Mouse (Mus musculus): ENCODE data around the gene Ddit4.

Ddit4 gene

GRCm38 (mm10) chr10:59948363-59949254 is 3.0 kb downstream of the Ddit4 start:
- DNase-seq = no peak

DNA sequence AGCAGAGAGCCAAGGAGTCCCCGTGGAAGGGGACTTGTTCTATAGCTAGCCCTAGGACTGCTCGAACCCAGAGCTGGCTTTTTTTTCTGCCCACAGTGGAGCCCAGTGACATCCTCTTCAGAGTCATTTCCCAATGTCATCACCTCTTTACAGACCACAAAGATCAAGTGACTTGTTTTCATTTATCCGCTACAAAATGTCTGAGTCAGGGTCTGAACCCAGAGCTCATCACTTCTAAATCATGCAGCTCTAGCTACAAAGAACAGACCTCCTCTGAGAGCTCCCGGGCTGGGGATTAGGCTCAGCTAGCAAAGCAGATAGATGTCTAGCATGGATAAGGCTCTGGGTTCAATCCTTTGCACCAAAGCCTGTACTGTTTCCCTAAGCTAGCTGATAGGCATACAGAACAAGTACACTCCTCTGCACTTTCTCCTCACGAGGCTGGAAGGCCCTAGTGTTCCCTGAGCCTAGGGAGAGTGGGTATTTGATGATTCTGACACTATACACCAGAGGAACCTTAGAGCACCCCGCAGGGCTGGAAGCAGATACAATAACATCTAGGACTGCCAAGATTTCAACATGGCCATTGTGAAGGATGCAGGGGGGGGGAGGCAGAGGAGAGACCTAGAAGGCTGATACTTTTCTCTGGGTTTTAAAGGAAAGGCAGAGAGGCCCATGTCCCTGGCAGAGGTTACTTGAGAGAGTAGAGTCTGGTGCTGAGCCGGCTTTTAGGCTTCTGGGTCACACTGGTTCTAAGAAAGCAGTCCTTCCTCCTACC is 4.1 kb downstream of the Ddit4 start:
- DNase-seq = no peak

- no peak for DNase-seq
Measured at GRCm38 (mm10) chr10:59946362-59946761, 5.3 kb downstream of the Ddit4 start.

- no peak for DNase-seq
Measured at GRCm38 (mm10) chr10:59945416-59945815, 6.2 kb downstream of the Ddit4 start.

DNA sequence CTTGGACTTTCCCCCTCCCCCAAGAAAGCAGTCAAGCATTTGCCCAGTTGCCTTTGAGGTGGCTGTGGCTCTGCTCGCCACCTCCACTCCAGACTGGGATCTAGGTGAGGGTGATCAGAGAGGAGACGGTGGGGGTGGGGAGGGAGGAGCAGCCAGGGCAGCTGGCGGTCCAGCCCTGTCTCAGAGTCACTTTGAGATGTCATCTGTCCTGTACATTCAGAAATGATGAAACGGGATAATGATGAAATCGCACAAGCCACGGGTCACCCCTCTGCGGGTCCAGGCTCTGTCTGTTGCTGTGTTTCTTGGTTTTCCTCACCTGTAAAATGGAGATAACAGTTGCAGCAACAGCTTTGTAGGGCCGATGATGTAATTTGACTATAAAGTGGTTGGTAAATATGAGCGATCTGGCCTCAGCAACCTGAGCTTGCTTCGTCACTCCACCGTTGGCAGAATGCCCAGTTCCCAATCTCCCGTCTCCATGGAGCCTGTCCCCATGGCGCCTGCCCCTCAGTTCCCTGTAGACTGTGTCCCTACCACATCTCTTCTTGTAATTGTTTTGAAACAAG is 8.1 kb downstream of the Ddit4 start:
- no peak for DNase-seq

- DNase-seq = no peak
Measured at GRCm38 (mm10) chr10:59942847-59943420, 8.7 kb downstream of the Ddit4 start.

DNA sequence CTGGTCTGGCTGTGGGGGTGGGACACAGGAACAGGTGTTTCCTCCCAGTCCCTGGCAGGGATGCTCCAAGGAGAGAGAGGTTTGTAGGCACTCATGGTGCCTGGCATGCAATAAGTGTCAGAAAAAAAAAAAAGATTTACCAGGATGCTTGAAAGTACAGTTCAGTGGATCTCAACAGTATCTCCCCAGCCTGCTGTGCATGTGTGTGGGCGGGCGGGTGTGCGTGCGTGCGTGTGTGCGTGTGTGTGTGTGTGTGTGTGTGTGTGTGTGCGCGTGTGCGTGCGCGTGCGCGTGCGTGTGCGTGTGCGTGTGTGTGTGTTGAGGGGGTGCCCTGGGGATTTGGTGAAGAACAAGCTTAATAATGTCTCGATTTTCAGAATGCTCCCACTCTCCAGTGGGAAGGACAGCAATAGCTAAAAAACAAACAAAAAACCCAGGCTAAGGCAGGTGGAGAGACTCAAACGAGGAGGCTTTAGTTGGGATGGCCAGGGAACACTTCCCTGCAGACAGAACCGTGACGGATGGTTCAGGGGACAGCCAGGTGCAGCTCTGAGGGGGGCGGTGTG is 9.3 kb downstream of the Ddit4 start:
- no peak for DNase-seq

DNA sequence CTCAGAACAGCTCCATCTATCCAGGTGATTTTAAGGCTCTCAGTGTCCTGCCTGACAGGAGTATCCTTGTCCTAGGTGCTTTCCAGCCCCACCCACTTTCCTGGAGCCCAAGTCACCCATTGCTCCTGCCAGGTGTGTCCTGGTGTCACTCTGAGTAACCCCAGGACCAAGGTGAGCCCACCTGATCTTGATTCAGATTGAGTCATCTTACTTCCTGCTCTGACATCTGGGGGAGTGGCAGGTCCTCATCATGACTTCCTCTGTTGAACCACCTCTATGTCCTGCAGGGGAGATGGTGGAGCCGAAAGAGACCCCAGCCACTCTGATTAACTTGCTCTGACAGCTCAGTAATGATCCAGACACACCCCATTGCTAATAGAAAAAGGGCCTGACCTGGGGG is 12.6 kb downstream of the Ddit4 start:
- no peak for DNase-seq

DNA sequence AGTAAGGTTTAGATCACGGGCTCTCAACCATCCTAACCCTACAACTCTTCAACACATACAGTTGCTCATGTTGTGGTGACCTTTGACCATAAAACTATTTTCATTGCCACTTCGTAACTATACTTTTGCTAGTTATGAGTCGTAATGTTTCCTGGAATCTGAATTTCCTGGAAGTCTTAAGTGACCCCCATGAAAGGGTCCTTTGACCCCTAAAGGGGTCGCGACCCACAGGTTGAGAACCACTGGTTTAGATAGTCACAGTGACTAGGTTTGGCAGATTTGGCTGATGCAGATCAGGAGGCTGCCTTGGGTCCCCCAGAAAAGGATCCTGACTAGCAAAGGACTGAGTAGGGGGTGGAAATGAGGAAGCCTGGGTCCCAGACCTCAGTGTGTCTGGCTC is 13.0 kb downstream of the Ddit4 start:
- no peak for DNase-seq

DNA sequence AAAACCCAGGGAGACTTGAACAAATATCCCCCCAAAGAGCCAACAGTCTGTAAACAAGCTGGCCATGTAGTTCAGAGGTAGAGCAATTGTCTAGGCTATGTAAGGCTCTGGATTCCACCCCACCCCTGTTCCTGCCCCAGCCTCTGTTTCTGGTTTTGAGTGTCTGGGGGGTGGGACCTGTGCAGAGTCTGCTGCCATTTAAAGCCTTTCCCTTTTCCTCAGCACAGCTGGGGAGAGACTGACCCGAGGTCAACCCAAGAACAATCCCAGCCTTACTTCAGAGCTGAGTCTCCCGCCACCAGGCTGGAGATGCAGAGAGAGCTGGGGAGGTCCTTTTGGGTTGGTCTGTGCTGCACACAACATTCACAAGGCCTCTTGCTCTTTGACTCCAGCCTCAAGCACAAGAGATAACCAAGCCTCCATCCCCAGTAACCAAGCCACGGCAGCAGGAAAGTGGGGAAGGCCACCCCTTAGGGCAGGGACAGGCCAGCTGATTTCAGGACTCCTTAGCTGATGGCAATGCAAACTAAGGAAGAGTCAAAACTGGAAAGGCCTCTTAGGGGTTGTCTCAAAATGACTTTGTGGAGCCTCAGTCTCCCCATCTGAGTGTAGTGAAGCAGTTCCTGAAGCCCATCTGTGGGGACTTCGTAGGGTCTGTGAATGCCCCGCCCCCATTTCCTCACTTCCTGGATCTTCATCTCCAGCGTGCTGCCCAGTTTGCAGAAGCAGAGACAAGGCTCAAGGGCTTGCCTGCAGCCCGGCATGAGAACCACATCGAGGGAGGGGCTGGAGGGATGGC is 15.4 kb downstream of the Ddit4 start:
- peak in 1 of 2 experiments; percentile 34 for DNase-seq

- no peak for DNase-seq
Measured at GRCm38 (mm10) chr10:59934039-59934438, 17.6 kb downstream of the Ddit4 start.

DNA sequence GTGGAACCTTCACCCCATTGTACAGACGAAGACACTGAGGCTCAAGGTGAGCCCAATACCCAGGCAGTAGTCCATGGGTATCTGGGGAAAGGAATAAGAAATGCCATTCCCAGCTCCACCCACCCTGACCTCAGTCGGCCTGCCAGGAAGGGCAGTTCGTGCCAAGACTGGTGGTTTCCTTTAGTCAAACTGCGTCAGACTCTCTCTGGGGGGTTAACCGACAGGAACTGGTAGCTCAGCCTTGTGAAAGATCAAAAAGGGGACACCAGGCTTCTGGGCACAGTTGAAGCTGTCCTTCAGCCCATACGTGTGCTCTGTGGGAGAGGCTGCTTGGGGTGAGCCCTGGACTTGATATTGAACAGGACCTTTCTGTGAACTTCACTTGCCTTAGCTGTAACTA is 19.1 kb downstream of the Ddit4 start:
- DNase-seq = peak in 1 of 2 experiments; percentile 38

- no peak for DNase-seq
Measured at GRCm38 (mm10) chr10:59930996-59931395, 20.6 kb downstream of the Ddit4 start.

DNA sequence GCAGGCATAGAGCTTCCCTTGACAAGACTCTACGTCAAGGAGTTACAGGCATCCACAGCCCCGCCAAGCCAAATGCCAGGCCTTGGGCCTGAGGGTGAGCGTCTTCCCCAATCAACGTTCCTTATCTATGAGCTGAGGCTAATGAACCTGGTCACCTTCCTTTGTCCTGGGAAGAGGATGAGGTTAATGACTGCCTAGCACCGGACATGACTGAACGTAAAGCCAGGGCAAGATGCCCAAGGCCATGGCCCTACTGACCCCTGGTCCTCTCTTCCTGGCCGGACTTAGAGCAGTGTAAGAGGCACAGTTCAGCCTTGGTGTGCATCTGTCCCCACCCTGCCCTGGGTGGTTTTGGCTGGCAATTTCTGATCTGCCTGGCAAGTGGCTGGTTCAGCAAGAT is 22.4 kb downstream of the Ddit4 start:
- DNase-seq = no peak

DNA sequence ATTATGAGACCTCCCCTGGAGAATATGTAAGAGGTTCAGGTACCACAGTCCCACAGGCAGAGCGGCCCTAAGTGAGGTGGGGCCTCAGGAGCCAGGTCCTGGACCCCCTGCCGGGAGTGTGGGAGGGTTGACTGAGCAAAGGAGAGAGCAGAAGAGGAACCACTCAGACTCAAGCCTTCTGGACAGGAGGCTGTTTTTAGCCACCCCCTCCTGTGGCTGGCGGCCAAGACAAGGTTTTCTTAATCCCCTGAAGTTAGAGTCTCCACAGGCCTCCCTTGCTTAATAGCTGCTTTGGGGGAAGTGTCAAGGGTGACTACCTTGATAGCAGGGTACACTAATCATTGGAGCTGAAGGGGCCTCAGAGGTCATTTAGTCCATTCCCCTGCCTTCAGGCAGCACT is 27.3 kb downstream of the Ddit4 start:
- no peak for DNase-seq

- DNase-seq = no peak
Measured at GRCm38 (mm10) chr10:59923493-59923892, 28.1 kb downstream of the Ddit4 start.

- peak; percentile 44 to 58 for DNase-seq
Measured at GRCm38 (mm10) chr10:59920810-59921681, 30.6 kb downstream of the Ddit4 start.

DNA sequence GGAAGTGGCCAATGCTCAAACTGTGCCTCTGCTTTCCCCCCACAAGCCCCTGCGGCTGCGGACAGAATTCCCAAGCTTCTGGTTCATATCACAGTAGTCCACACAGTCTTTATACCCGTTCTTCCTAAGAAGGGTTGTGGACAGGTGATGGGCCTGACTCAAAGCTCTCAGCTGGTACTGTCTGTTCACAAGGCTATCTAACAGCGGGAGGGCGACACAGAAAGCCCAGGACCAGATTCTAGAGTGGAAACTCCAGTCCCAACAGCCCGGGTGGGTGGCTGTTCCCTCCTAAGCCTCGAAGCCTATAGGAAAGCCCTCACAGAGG is 31.2 kb downstream of the Ddit4 start:
- no peak for DNase-seq

DNA sequence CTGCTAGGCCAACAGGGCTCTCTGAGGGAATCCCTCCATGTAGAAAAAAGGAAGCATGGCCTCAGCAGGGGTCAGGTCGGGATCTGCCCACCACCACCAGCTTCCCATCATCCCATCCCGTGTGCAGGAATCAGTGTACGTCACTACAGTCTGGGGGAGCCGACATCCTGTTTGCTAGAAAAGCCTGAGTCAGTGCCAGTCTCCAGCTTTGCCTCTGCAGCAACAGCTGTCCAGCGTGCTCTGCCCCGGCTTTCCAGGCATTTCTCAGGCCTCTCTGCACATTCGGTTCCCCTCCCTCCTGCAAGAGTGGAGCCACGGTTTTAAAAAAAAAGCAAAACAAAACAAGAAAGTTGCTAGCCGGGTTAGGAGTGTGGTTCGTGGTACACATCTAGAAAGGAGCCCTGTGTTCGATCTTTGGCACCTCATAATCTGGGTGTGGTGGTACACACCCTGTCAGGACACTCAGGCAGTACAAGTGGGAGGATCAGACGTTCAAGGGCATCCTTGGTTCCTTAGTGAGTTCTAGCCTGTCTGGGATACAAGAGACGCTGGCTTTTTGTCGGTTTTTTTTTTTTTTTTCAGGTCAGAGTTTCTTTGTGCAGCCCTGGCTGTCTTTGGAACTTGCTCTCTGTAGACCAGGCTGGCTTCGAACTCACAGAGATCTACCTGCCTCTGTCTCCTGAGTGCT is 32.0 kb downstream of the Ddit4 start:
- no peak for DNase-seq

GRCm38 (mm10) chr10:59918111-59918510 is 33.5 kb downstream of the Ddit4 start:
- DNase-seq = no peak

- DNase-seq = no peak
Measured at GRCm38 (mm10) chr10:59916649-59917048, 35.0 kb downstream of the Ddit4 start.
